Mouse (Mus musculus) layer of hippocampus, postnatal 36 days (tissue): ENCODE results near the gene Ggcx. TPM values are rescaled to one million over a fixed set of nuclear protein-coding genes. Genes with fewer than 3 reads are reported as not detected.
A peak's percentile ranks its signal among the peaks of the same experiment; 100 is the strongest.
"Not testable (repeated sequence)": the region's sequence is repeated elsewhere in the genome, so short reads cannot be mapped to it uniquely, and the experiment has no call there.

Experiments used
- DNase-seq, 2 experiments: peaks; one replicate each; pipeline ENCODE4 v3.0.0; 2022
- total RNA-seq, 2 experiments: library from RNA; stranded (reverse); gene quantifications; 2 replicates each; pipeline ENCODE4 v1.2.3; 2021

Gene Ggcx
- total RNA-seq, 2 experiments from 2014 or later: 22.6 to 24.0 TPM

DNA sequence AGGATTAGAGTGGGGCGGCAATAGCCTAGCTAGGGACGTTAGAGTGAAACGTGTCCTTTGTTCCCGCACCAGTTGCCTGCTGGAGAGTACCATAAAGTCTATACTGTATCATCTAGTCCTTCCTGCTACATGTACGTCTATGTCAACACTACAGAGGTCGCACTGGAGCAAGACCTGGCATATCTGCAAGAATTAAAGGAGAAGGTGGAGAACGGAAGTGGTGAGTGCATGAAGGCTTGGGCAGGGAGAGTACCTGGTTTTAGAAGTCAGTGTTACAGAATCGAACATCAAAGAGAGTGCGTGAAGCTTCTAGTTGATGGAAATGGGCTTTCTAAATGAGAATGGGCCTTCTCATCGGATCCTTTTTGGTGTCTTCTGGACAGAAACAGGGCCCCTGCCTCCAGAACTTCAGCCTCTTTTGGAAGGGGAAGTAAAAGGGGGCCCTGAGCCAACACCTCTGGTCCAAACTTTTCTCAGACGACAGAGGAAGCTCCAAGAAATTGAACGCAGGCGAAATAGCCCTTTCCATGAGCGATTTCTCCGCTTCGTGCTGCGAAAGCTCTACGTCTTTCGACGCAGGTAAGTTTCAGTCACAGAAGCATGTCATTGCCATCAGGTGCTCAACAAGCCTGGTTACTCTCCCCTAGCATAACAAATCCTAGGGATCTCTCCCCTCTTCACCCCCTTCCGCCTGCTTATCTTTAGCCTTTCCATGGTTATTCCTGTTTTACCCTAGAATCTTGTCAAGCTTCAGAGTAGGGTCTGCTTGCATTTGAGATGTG is 15.1 kb downstream of the Ggcx start:
- DNase-seq: no peak

DNA sequence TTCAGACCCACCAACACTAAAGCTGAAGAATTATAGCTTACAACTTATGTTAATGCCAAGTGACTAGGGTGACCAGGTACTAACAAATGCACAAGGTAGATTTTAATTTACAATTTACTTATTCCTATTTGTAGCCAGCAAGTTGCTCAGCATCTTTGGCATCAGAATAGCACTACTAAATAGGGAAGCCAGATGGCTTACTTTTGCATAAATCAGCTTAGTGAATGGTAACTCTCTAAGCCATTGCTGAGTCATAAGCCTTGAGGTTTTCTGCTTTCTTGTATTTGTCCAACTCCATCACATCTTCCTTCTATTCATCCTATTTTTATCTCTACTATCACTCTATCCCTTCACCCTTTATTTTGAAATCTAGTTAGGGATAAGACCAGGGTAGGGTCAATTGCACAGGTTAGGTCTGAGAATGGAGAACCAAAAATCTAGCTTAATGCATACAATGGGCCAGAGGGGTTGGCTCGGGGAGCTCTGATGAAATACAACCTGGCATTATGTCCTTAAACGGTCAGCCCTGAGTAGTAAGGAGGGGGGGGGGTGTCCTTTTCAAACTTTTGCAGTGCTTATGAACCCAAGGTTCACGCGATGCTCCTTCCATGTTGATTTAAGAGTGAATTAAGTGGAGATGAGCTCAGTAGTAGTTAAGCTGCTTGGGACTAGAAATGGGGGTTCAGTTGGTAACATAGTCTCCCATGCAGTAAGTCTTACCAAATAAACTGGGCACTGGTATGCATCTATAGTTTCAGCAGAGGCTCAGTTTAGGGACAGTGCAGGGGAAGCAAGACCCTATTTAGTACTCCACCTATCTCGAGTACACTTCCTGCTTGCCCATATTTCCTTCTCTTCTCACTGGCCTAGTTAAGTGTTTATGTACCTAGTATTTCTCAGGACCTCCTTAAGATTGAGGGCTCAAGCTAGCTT is 17.1 kb downstream of the Ggcx start:
- DNase-seq: no peak

GRCm38 (mm10) chr6:72432153-72432552 is 18.0 kb downstream of the Ggcx start:
- DNase-seq: no peak

- no peak for DNase-seq
Measured at GRCm38 (mm10) chr6:72438226-72438625, 24.1 kb downstream of the Ggcx start.

DNA sequence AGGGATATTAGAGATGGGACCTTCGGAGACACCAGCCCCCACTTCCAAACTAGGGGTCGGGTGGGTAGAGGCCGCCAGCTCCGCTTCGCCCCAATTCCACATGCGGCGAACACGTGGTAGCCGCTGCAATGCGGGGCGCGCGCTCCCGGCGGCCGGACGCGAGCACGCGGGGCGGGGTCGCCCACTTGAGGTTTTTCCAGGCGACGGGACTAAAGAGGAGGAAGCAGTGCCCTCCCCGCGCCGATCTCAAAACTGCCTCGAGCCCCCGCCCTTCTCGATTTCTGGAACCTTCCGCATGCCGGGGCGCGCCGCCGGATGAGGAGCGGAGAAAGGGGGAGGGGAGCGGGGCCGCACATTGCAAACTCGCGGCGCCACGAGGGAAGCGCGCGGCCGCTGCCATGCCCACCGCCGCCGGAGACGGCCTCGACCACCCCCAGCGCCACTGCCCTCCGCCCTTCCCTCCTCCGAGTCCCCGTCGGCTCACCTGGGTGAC is 24.8 kb downstream of the Ggcx start:
- peak; percentile 85 to 88 for DNase-seq

GRCm38 (mm10) chr6:72439355-72440185 is 25.5 kb downstream of the Ggcx start, which contains the start of gene Mat2a:
Gene Mat2a, minus strand, starts transcription at chr6:72439558.
- peak; percentile 96 to 97 for DNase-seq

DNA sequence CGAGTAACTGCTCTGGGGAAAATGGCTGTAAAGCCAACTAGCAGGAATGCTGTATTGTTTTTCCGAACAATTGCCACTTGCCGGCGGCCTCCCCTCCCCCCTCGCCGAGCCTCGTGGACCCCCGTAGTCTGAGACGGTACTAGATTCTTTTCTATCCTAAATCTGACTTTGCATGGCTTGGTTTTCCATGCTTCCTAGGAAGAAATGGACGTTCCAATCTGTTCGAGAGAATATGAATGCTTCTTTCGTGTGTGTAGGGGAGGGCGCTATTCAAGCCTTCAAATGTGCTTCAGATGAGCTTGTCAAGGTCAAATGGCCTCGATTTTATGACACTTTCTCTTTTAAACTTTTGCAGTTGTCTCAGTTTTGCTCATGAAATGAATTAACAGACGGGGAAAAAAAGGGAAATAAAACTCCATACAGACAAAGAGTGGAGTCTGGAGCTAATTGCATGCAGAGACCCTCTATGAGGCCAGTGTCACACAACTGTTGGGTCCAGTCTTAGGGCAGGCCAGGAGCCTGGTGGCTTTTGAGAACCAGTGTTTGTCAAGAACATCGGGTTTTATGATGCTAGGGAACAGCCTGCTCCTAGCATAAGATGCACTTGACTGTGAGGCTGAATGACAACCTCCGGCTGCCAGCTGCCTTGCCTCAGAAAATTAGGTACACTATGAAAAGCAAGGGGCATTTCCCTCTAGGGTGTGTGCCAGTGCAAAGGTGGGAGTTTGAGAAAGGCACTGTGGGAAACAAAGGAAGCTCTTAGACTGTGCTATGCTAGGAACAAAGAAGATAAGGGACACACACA is 26.3 kb downstream of the Ggcx start:
- DNase-seq: peak; percentile 46 to 52

- DNase-seq: no peak
Measured at GRCm38 (mm10) chr6:72442921-72443604, 29.0 kb downstream of the Ggcx start.

- DNase-seq: no peak
Measured at GRCm38 (mm10) chr6:72445011-72445410, 30.9 kb downstream of the Ggcx start.

DNA sequence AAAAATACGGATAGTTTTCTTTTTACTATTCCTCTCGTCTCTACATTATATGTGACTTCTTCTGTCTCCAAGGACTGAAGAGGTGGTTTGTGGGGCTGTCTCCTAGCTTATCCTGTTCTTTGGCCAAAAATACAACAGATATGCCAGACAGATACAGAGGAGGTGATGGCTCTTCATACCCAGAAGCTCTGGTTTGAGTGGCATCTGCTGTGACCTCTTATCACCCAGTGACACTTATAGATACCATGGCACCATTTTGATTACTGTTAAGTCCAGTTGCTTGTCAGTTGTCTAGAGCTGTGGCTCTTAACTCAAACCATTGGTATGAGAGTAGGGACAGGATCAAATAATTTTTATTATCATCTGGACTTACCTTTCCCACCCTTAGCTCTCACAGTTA is 33.4 kb downstream of the Ggcx start:
- DNase-seq: no peak

- not testable (repeated sequence) for DNase-seq
Measured at GRCm38 (mm10) chr6:72451778-72452177, 37.7 kb downstream of the Ggcx start.

DNA sequence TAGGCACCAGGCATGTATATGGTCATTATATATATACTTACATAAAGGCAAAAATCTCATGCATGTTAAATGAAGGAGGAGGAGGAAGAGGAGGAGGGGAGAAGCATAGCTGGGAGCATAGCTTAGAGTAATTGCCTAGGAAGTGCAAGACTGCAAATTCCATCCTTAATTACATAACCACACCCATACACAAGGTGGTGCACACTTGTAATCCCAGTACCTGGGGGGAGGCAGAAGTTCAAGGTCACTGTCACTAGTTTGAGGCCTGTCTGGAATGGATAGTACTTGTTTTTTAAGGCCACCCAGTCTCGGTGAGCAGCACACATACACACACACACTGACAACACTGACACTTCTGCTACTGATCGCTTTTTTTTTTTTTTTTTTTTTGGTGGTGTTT is 38.2 kb downstream of the Ggcx start:
- no peak for DNase-seq

- DNase-seq: no peak
Measured at GRCm38 (mm10) chr6:72453578-72453977, 39.5 kb downstream of the Ggcx start.

DNA sequence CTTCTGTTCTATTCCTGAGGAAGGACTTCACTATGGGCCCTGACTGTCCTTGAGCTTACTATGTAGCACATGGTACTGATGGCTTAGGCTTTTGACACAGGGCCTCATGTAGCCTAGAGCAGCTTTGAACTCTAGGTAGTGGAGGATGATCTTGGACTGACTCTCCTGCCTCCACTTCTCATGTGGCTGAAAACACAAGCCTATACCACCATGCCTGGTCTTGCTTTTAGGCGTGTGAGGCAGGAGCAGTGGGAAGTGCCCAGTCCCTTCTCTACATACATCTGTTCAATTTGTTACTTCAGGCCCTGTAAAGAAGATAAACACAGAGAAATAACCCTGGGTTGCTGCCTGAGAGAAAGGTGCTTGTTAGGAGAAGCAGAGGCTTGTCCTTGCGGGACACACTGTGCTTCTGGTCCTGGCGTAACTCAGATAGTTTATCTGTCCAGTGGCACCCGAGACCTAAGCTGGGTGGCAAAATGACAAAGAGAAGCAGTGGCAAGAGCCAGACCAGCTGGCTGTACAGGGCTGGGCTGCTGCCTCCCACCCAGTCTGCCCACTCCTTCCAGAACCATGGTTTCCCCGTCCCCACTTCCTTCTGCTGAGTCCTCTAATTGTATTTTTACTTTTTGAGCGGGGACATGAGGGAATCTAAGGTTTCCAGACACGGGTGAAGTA is 40.1 kb downstream of the Ggcx start:
- DNase-seq: no peak

DNA sequence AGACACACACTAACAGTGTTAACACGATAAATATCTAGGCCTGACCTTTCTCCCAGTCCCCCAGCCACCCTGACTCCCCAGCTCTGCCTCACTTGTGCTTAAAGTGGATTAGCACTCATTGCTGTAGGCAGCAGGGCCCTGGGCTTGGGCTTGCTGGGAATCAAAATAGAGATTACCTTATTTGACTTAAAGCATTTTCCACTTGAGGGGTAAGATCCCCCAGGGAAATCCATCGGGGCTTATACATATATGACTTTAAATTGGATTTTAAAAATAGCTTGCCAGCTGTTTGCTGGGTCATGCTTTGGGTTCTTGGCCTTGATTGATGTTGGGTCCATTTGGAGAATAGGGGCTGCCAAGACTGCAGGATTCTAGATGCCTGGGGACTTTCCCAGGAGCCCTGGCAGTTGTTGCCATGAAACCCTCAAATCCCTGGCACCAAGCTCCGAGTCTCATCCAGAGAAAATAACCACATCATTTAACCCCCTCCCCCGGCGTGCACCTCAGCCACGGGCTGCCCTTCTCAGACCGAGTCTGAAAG is 40.8 kb downstream of the Ggcx start:
- peak in 1 of 2 experiments; percentile 52 for DNase-seq

GRCm38 (mm10) chr6:72456567-72456966 is 42.5 kb downstream of the Ggcx start:
- no peak for DNase-seq

- no peak for DNase-seq
Measured at GRCm38 (mm10) chr6:72458418-72458817, 44.3 kb downstream of the Ggcx start.

DNA sequence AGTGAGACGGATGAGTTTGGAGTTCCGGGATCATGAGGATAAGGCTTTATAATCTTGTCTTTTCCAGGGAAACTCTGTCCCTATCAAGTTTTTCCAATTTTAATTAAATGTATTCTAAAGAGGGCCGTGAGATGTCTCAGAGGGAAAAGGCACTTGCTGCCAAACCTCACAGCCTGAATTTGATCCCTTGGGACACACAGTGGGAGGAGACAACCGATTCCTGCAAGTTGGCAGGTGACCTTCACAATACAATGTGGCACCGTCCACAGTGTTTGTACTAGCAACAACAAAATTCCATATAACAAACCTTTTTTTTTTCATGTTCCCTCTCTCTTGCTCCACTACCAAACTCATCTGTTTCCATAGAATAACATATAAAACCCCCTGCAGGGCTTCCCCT is 44.8 kb downstream of the Ggcx start:
- DNase-seq: no peak

- DNase-seq: no peak
Measured at GRCm38 (mm10) chr6:72460036-72460801, 46.1 kb downstream of the Ggcx start.
